Mouse (Mus musculus): Measurements from ENCODE around the gene Nxph1.

GRCm38 (mm10) chr6:9149791-9150190 lies 201.6 kb downstream of the Nxph1 start:
- TF ChIP-seq POLR2AphosphoS5 (IDR thresholded peaks at IDR 0.05; ENCODE audit: insufficient replicate concordance, low read depth, low read length) (no peak), CTCF (IDR thresholded peaks at IDR 0.05; ENCODE audit: low read depth, low read length) (no peak)

All from G1E (cell line).